Mouse (Mus musculus) G1E (cell line): ENCODE data around the gene 4933424G06Rik.

ENCODE experiments used
- CTCF ChIP-seq: IDR thresholded peaks from 2 replicates; pipeline ENCODE4 v1.5.1; 2012; ENCODE audit warnings: low read depth, low read length, inconsistent platforms, mixed read lengths
- GATA1 ChIP-seq: IDR thresholded peaks from 2 replicates; pipeline ENCODE4 v1.6.1; 2012; ENCODE audit warnings: borderline replicate concordance, low read length, inconsistent platforms, mixed read lengths
- TAL1 ChIP-seq: conservative IDR thresholded peaks from 2 replicates; pipeline ENCODE4 v1.6.1; 2012; ENCODE audit warnings: low read depth, low read length, inconsistent platforms, mixed read lengths

GRCm38 (mm10) chr1:36680893-36681292 lies 29.1 kb upstream of the 4933424G06Rik start:
- TF ChIP-seq CTCF (no peak), GATA1 (no peak), TAL1 (no peak)
